Mouse (Mus musculus) heart, adult 2 months (tissue): ENCODE results near the gene Zyx. TPM values are rescaled to one million over a fixed set of nuclear protein-coding genes. Genes with fewer than 3 reads are reported as not detected.
A peak's percentile ranks its signal among the peaks of the same experiment; 100 is the strongest.

Experiments
- DNase-seq, 2 experiments: peaks; one replicate each; pipeline ENCODE4 v3.0.0; 2021
- H3K27ac ChIP-seq: fragments of 200-600 bp; 2 replicates; pipeline ENCODE4 v1.8.1; 2022
- H3K27me3 ChIP-seq: fragments of 200-500 bp; 2 replicates; pipeline ENCODE4 v1.6.1; 2012; ENCODE audit warnings: mild to moderate bottlenecking, low read length, inconsistent platforms, mixed read lengths; ENCODE audit not compliant: control insufficient read depth, insufficient read depth
- H3K36me3 ChIP-seq: fragments of 200-500 bp; 2 replicates; pipeline ENCODE4 v1.6.1; 2012; ENCODE audit warnings: low read length, inconsistent platforms; ENCODE audit not compliant: control insufficient read depth, insufficient read depth
- H3K4me1 ChIP-seq: fragments of 200-500 bp; 2 replicates; pipeline ENCODE4 v1.6.1; 2011; ENCODE audit warnings: low read length; ENCODE audit not compliant: control insufficient read depth, insufficient read depth
- H3K4me3 ChIP-seq: fragments of 200-600 bp; 2 replicates; pipeline ENCODE4 v1.8.1; 2022
- H3K79me2 ChIP-seq: fragments of 200-500 bp; replicated peaks from 2 replicates; pipeline ENCODE4 v1.6.1; 2012; ENCODE audit warnings: mild to moderate bottlenecking, inconsistent platforms, low read length, moderate library complexity, mixed read lengths; ENCODE audit not compliant: control insufficient read depth, insufficient read depth
- H3K9ac ChIP-seq: fragments of 200-500 bp; 2 replicates; pipeline ENCODE4 v1.6.1; 2012; ENCODE audit warnings: low read depth, mild to moderate bottlenecking, control low read depth, inconsistent platforms, low read length, mixed read lengths
- CTCF ChIP-seq: fragments of 200-600 bp; IDR thresholded peaks from 2 replicates; pipeline ENCODE4 v1.8.1; 2022; ENCODE audit warnings: antibody characterized with exemption, mild to moderate bottlenecking, moderate library complexity
- EP300 ChIP-seq: fragments of 200-500 bp; IDR thresholded peaks from 2 replicates; pipeline ENCODE4 v1.6.1; 2011; ENCODE audit warnings: low read depth, low read length, control low read depth; ENCODE audit not compliant: insufficient read depth
- POLR2A ChIP-seq: fragments of 200-500 bp; IDR thresholded peaks from 2 replicates; pipeline ENCODE4 v1.6.1; 2011; ENCODE audit warnings: mild to moderate bottlenecking, low read depth, low read length, control low read depth; ENCODE audit not compliant: insufficient read depth
- WGBS: fragments of 180-500 bp; shearing (Covaris S2); methylation state at CpG from one replicate; pipeline ENCODE4 v1.1.7; 2018; 5-methylcytosine and 5-hydroxymethylcytosine counted together
- intact Hi-C: fragments of 180-260 bp; cut with DNase I; formaldehyde crosslinking; loops from one replicate; pipeline ENCODE4 v1.15.1; 2025
- polyA plus RNA-seq: library from polyadenylated mRNA; depleted of rRNA; stranded (reverse); fragments of >200 nt; gene quantifications from 2 replicates; pipeline ENCODE4 v1.2.3, GENCODE M21; 2012
- total RNA-seq, 2 experiments: library from RNA; stranded (reverse); gene quantifications; 2 replicates each; pipeline ENCODE4 v1.2.3; 2021

Zyx gene
- total and polyA plus RNA-seq, 3 experiments, result 45.8 to 110 (median 60.2) TPM

GRCm38 (mm10) chr6:42356913-42357312, 7.5 kb downstream of the Zyx start:
- Histone ChIP-seq H3K79me2 (no peaks in the 10 kb centered on the region), H3K36me3 (peaks cover 35% of the 10 kb centered on the region), H3K9ac (no peak overlapping the region), H3K4me1 (peaks cover 39% of the 10 kb centered on the region), H3K27me3 (no peaks in the 10 kb centered on the region), H3K27ac (no peak overlapping the region; the same call in 1 of the 2 replicates), H3K4me3 (no peak overlapping the region)
- TF ChIP-seq POLR2A (no peak), EP300 (no peak), CTCF (no peak)
- DNase-seq, result no peak
- WGBS, result 81% methylated on average over 5 of the region's 5 CpGs
- intact Hi-C loops, result no loop called here

DNA sequence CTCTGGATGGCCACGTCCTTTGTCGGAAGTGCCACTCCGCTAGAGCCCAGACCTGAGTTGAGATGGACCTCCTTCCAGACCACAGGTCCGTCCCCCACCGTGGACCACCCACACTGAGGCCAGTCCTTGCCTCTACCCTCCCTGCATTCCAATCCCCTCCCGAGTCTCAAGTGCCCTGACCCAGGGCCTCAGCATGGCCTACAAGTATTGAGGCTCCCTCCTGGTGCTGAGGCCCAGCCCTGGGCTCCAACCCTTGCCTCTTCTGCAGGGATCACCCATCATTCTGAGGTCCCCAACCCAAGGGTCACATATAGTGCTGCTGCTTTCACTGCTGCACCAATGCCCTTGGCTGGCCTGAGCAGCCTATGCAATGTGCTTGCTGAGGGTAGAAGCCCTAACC, 8.5 kb downstream of the Zyx start:
- Histone ChIP-seq H3K27ac (no peak overlapping the region; the same call in 1 of the 2 replicates), H3K4me3 (no peak overlapping the region), H3K27me3 (no peaks in the 10 kb centered on the region), H3K4me1 (peaks cover 45% of the 10 kb centered on the region), H3K9ac (no peak overlapping the region), H3K36me3 (peaks cover 25% of the 10 kb centered on the region), H3K79me2 (no peaks in the 10 kb centered on the region)
- 64% methylated on average over 6 of the region's 6 CpGs for WGBS
- intact Hi-C loops, result no loop called here
- no peak for TF ChIP-seq CTCF
- TF ChIP-seq POLR2A, result no peak
- no peak for TF ChIP-seq EP300
- DNase-seq, result peak in 1 of 2 experiments; percentile 27

DNA sequence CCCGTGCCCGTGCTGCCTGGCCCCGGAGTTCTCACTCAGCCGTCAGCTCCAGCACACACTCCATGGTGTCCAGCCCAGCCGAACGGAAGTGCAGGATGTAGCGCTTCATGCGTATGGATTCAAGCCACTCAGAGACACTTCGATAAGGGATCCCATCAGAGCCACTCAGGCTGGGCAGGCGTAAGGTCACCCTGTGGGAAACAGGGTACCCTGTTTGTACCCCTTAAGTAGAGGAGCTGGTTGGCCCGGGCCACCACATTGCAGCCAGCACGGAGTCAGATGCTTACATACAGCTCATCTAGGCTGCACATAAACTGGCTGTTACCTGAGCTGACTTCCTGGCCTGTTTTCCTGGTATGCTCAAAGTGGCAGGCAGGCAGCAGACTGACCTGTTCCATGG, 9.5 kb downstream of the Zyx start:
- Histone ChIP-seq H3K27me3 (no peaks in the 10 kb centered on the region), H3K4me3 (no peak overlapping the region), H3K9ac (no peak overlapping the region), H3K4me1 (peaks cover 43% of the 10 kb centered on the region), H3K36me3 (peaks cover 19% of the 10 kb centered on the region), H3K79me2 (no peaks in the 10 kb centered on the region), H3K27ac (peak overlapping the region; percentile 62)
- peak in 1 of 2 experiments; percentile 43 for DNase-seq
- whole genome bisulfite sequencing, result 44% methylated on average over 12 of the region's 12 CpGs
- intact Hi-C loops, result no loop called here
- TF ChIP-seq EP300 (no peak), CTCF (no peak), POLR2A (no peak)

DNA sequence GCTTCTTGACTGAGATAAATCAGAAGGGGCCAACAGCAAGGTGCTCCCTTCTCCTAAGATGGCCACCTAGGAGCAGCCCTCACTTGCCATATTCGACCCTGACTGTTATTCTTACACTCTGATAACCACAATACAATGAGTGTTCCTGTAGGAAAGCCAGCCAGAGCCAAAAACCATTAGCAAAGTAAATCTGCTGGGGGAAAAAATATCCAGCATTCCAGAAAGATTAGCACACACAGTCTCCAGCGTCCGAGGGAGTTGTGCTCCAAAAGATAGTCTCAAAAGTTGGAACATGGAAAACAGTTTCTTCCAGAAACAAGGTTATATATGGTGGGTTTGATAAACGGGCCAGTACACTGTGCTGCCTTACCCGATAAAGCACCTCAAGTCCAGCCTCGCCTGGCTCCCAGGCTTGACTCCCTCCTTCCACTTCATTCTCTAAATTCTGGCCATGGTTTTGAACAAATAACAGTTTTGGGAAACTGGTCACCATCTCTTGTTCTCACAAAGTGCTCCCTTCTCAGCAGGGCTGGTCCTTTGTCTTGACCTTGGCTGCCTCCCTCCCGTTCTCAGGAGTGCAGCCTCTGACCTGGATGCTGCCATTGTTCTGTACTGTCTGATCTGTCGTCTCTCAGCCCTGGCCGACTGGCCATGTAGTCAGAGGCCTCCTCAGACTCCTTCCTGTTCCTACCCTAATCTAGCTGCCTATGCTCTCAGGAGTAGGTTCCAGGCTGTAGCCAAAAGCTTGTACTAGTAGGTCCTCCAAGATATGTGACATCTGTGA, 10.1 kb downstream of the Zyx start:
- Histone ChIP-seq H3K36me3 (peaks cover 19% of the 10 kb centered on the region), H3K27me3 (no peaks in the 10 kb centered on the region), H3K27ac (peak overlapping the region; percentile 62), H3K4me1 (peaks cover 37% of the 10 kb centered on the region), H3K79me2 (no peaks in the 10 kb centered on the region), H3K9ac (no peak overlapping the region), H3K4me3 (no peak overlapping the region)
- intact Hi-C loops, result no loop called here
- peak; percentile 41; the same call in 1 of the 2 replicates for TF ChIP-seq POLR2A
- TF ChIP-seq EP300, result peak; percentile 57; the same call in 1 of the 2 replicates
- TF ChIP-seq CTCF, result no peak
- 16% methylated on average over 9 of the region's 9 CpGs for WGBS
- peak; percentile 44 to 53 for DNase-seq

GRCm38 (mm10) chr6:42360231-42360840, 10.9 kb downstream of the Zyx start:
- Histone ChIP-seq H3K27me3 (no peaks in the 10 kb centered on the region), H3K9ac (no peak overlapping the region), H3K79me2 (no peaks in the 10 kb centered on the region), H3K4me3 (no peak overlapping the region), H3K27ac (peak overlapping the region; percentile 62), H3K4me1 (peaks cover 34% of the 10 kb centered on the region), H3K36me3 (peaks cover 15% of the 10 kb centered on the region)
- WGBS, result 56% methylated on average over 6 of the region's 6 CpGs
- DNase-seq, result no peak
- intact Hi-C loops, result no loop called here
- TF ChIP-seq POLR2A (no peak; the same call in 1 of the 2 replicates), EP300 (no peak), CTCF (no peak)
